Mouse (Mus musculus) bone marrow, adult 2 months (tissue): ENCODE results near the gene Ackr3.

ENCODE experiments used
- CTCF ChIP-seq: fragments of 200-500 bp; IDR thresholded peaks from 2 replicates; pipeline ENCODE4 v1.5.1; 2011; ENCODE audit warnings: low read length, control low read depth; ENCODE audit not compliant: control insufficient read depth, insufficient read depth
- POLR2A ChIP-seq: fragments of 200-500 bp; IDR thresholded peaks from 2 replicates; pipeline ENCODE4 v1.6.1; 2011; ENCODE audit warnings: low read depth, mild to moderate bottlenecking, control low read depth, low read length, borderline replicate concordance; ENCODE audit not compliant: control insufficient read depth

DNA sequence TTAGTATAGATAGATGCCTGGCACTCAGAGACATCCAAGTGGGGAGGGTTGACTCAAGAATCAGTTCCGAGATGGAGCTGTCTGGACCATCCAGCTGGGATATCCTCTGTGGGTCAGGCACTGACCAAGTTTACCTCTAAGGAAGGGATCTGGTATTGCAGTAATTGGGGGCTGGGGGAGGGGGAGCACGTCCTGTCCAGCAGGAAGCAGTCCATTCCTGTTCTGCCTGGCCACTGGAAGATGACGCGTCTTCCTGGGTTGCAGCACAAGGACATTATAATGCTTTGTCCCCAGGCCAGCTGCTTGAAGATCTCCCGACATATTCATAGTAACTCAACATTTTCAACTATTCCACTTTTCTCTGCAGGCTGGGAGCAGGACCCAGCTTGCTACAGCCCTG lies 2.5 kb upstream of the Ackr3 start:
- TF ChIP-seq POLR2A (no peak), CTCF (no peak)
